Mouse (Mus musculus) erythroid progenitor cell, adult 5-6 weeks (primary cell): Measurements from ENCODE around the gene Sf3a3. TPM values are rescaled to one million over a fixed set of nuclear protein-coding genes. Genes with fewer than 3 reads are reported as not detected.
A peak's percentile ranks its signal among the peaks of the same experiment; 100 is the strongest.

Experiments used
- ATAC-seq: replicated peaks from 2 replicates; pipeline ENCODE4 v1.8.0; 2016; ENCODE audit warnings: moderate number of reproducible peaks, mild to moderate bottlenecking, moderate TSS enrichment, inconsistent platforms; ENCODE audit not compliant: poor library complexity, low FRiP score, severe bottlenecking
- total RNA-seq, 2 experiments: library from RNA; stranded (forward) in 1 of 2; stranded (reverse) in 1 of 2; fragments of 150-400 nt in 1 of 2; fragments of 186-747, 209-891 nt in 1 of 2; gene quantifications; 2 replicates each; pipeline versions ENCODE4 v1.2.3 to v1.2.4; 2015 to 2017; ENCODE audit warnings: low replicate concordance in 2 of 2

Gene Sf3a3
- total RNA-seq, 2 experiments from 2014 or later, result 37.7 to 54.1 TPM

DNA sequence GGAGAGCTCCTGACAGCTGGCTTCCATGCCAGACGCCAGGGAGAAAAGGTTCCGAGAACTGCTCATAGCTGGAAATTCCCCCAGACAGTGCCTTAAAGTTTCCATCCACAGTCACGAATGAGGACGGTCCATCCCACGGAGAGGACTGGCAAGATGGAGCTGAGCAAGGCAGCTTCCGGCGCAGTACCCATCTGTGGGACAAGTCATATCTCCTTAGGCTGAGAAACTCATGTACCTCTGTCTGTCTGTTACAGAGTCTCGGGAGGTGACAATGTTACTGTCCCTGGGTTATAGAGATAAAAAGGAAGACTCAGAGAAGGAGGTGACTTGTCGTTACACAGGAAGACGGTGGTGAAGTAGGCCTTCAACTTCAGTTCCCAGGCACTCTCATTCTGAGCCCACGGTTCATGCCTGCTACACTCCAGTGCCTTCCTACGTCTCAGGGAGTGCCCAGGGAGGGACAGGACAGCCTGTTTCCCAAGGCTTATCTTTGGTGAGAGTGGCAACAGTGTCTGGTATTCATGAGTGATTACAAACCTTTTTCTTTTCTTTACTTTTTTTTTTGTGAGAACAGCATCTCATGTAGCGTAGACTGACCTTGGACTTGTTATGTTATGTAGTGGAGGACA lies 54.5 kb downstream of the Sf3a3 start:
- peak; percentile 78 for ATAC-seq

DNA sequence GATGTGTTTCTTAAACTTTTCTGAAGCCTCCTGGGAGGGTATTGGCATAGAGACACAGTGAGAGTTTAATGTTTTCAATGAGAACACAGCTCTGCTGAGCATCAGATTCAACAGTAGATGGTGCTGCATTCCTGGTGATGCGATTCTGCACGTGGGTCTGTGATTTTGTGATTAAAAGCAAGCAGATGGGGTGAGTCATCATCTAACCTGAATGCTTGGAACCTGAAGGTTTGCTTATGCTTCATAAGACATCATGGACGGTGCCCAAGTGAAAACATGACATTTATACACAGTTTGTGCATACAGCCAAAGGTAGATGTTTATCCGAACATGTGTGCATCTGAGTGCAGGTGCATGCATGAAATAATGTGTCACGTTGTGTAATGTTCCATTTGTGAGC lies 56.0 kb downstream of the Sf3a3 start:
- ATAC-seq, result no peak

GRCm38 (mm10) chr4:124772125-124772524 lies 57.5 kb downstream of the Sf3a3 start:
- ATAC-seq, result no peak

GRCm38 (mm10) chr4:124773449-124773848 lies 58.9 kb downstream of the Sf3a3 start:
- no peak for ATAC-seq

- ATAC-seq, result peak; percentile 51
Measured at GRCm38 (mm10) chr4:124773995-124774394, 59.4 kb downstream of the Sf3a3 start.

DNA sequence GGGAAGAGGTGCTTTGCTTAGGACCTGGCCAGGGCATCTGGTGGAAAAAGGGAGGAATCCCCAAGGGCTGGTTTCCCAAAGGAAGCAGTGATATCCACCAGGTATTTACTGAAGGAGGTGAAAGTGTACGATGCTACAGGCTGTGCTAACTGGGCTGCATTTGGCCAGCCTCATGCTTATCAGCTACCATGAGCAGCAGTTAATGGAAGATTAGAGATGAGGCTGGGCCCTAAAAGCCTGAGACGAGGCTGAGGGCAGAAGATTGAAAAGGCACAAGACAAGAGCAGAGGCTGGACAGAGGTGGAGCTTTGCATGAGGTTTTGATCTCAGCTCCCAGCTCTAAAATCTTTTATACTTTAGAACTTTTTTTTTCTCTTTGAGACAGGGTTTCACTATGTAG lies 59.9 kb downstream of the Sf3a3 start:
- peak; percentile 95 for ATAC-seq

- no peak for ATAC-seq
Measured at GRCm38 (mm10) chr4:124781361-124781760, 66.8 kb downstream of the Sf3a3 start.

Other genes with a start within 250 kb of the Sf3a3 start
- gene 3100002H09Rik, start 104.0 kb upstream of the Sf3a3 start, total RNA-seq (2015; ENCODE audit: low replicate concordance), result not detected in 2 replicates
- gene 3100002H09Rik, start 104.0 kb upstream of the Sf3a3 start, total RNA-seq (2017; ENCODE audit: low replicate concordance), result not detected in 2 replicates
- not detected in 2 replicates for gene Pou3f1, start 58.0 kb upstream of the Sf3a3 start, total RNA-seq (2015; ENCODE audit: low replicate concordance)
- gene Pou3f1, start 58.0 kb upstream of the Sf3a3 start, total RNA-seq (2017; ENCODE audit: low replicate concordance), result not detected in 2 replicates
- 10.5 and 24.7 TPM in 2 replicates for gene Utp11, start 21.2 kb upstream of the Sf3a3 start, total RNA-seq (2015; ENCODE audit: low replicate concordance)
- 9.0 and 11.4 TPM in 2 replicates for gene Utp11, start 21.2 kb upstream of the Sf3a3 start, total RNA-seq (2017; ENCODE audit: low replicate concordance)
- 4.0 TPM in 1 of 2 replicates, not detected in the other for gene Fhl3, start 14.1 kb upstream of the Sf3a3 start, total RNA-seq (2015; ENCODE audit: low replicate concordance)
- 0.64 TPM in 1 of 2 replicates, not detected in the other for gene Fhl3, start 14.1 kb upstream of the Sf3a3 start, total RNA-seq (2017; ENCODE audit: low replicate concordance)
- gene Inpp5b, start 27.1 kb downstream of the Sf3a3 start, total RNA-seq (2015; ENCODE audit: low replicate concordance), result 49.9 and 84.0 TPM in 2 replicates
- gene Inpp5b, start 27.1 kb downstream of the Sf3a3 start, total RNA-seq (2017; ENCODE audit: low replicate concordance), result 40.2 and 70.5 TPM in 2 replicates
- 8.6 and 21.4 TPM in 2 replicates for gene Mtf1, start 87.3 kb downstream of the Sf3a3 start, total RNA-seq (2015; ENCODE audit: low replicate concordance)
- gene Mtf1, start 87.3 kb downstream of the Sf3a3 start, total RNA-seq (2017; ENCODE audit: low replicate concordance), result 7.0 and 25.2 TPM in 2 replicates
- gene Yrdc, start 135.9 kb downstream of the Sf3a3 start, total RNA-seq (2015; ENCODE audit: low replicate concordance), result 4.2 and 46.1 TPM in 2 replicates
- gene Yrdc, start 135.9 kb downstream of the Sf3a3 start, total RNA-seq (2017; ENCODE audit: low replicate concordance), result 13.9 and 19.4 TPM in 2 replicates
- 2.9 and 4.2 TPM in 2 replicates for gene 1110065P20Rik, start 136.4 kb downstream of the Sf3a3 start, total RNA-seq (2015; ENCODE audit: low replicate concordance)
- gene 1110065P20Rik, start 136.4 kb downstream of the Sf3a3 start, total RNA-seq (2017; ENCODE audit: low replicate concordance), result 1.2 TPM in 1 of 2 replicates, not detected in the other
- gene Maneal, start 147.4 kb downstream of the Sf3a3 start, total RNA-seq (2015; ENCODE audit: low replicate concordance), result not detected in 2 replicates
- not detected in 2 replicates for gene Maneal, start 147.4 kb downstream of the Sf3a3 start, total RNA-seq (2017; ENCODE audit: low replicate concordance)
- not detected in 2 replicates for gene Epha10, start 166.1 kb downstream of the Sf3a3 start, total RNA-seq (2015; ENCODE audit: low replicate concordance)
- gene Epha10, start 166.1 kb downstream of the Sf3a3 start, total RNA-seq (2017; ENCODE audit: low replicate concordance), result 0.13 TPM in 1 of 2 replicates, not detected in the other
- 1.7 and 4.0 TPM in 2 replicates for gene 9930104L06Rik, start 222.3 kb downstream of the Sf3a3 start, total RNA-seq (2015; ENCODE audit: low replicate concordance)
- 12.2 and 15.8 TPM in 2 replicates for gene 9930104L06Rik, start 222.3 kb downstream of the Sf3a3 start, total RNA-seq (2017; ENCODE audit: low replicate concordance)
- gene Cdca8, start 224.5 kb downstream of the Sf3a3 start, total RNA-seq (2015; ENCODE audit: low replicate concordance), result 272 and 278 TPM in 2 replicates
- 294 and 381 TPM in 2 replicates for gene Cdca8, start 224.5 kb downstream of the Sf3a3 start, total RNA-seq (2017; ENCODE audit: low replicate concordance)